Mouse (Mus musculus): ENCODE results near the gene Clic5.

DNA sequence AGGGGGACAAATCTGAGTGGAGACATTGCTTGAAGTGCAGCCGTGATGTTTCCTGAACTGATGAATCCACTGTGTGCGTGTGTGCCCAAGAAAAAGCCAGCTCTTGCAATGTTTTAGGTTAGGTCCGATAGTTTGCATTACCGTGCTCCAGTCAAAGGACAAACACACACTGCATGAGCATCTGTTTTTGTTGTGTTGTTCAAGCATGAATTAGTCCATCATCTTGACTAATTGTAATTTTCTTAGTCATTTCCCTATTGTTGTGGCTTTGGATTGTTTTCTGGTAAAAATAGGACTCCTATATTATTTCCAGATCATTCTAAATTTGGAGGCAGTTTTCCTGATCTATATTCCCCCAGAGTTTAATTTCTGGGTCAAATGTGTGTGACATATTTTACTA lies 18.7 kb upstream of the Clic5 start:
- TF ChIP-seq CHD2 (IDR thresholded peaks at IDR 0.05; ENCODE audit: low read depth, low read length) = no peak
- no peak for TF ChIP-seq ZNF384 (IDR thresholded peaks at IDR 0.05; ENCODE audit: low read depth, low read length)
- TF ChIP-seq MAFK (IDR thresholded peaks at IDR 0.05; ENCODE audit: insufficient read depth, low read depth, low read length) = no peak
- TF ChIP-seq ZC3H11A (IDR thresholded peaks at IDR 0.05; ENCODE audit: borderline replicate concordance, low read depth, low read length) = no peak

Data from ES-E14 (cell line).